Mouse (Mus musculus) 3T3-L1 (cell line): ENCODE data around the gene Phf24.
"Not testable (repeated sequence)": the region's sequence is repeated elsewhere in the genome, so short reads cannot be mapped to it uniquely, and the experiment has no call there.

Experiments
- DNase-seq: peaks from one replicate; pipeline ENCODE4 v3.0.0-alpha.2; 2015; ENCODE audit warnings: low read depth, low spot score

Phf24 gene

DNA sequence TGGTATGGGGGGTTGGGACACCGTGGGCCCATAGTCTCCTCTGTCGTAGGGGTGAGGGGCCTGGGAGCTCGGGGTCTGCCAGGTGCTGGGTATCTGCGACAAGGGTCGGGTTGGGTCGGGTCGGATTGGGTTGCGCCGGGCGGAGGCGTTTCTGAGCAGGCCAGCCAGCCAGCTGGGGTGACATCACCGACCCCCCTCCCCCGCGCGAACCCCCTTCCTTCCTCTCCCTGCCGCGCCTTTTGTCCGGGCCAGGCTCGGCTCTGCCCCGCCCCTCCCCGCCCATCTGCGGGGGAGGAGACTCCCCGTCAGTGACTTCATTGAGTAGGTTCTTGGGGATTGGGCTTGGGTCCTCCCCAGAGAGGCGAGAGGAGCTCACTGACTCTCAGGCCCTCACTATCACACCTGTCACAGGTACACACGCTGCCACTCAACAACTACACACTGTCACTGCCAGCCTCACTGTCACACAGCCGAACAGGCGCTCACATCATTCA, 33.7 kb downstream of the Phf24 start:
- peak; percentile 75 for DNase-seq

DNA sequence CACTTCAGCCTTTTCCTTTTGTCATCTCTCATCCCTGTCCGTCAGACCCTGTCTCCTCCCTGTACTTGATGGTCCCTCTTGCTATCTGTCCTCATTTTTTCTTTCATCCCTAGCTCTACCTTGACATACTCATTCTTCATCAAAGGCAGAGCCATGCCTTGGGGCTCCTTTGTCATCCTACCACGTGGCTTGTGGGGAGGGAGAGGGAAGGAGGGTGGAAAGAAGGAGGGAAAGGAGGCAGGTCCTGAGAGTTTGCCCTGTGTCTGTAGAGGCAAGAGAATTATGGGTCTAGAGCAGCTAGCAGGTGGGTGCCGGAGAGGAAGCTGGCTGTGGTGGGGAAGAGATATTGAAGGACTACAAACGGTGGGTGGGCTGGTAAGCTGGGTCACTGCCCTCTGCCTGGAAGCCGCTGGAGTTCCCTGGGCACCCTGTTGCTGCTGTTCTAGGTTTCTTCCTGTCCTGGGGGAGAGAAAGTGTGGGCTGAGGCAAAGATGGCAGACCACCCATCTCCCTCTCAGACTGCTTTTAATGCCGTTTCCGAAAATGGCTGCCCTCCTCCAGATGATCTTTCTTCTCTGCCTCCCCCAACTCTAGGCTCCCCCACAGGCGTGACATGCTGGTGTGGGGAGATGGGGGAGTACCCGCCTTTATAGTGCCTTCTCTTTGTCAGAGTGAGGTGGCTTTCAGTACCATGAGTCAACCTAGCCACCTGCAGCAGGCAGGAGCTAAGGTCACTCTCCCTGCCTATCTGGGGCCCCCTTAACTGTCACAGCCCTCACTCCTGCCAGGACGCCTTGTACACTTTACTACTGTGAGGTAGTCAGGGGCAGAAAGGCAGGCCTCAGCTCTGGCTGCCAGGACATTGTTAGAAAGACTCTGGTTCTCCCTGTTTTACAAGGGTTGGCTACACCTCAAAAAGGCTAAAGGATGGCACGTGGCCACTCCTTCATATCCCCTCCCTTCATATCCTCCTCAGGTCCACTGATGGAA, 35.0 kb downstream of the Phf24 start:
- no peak for DNase-seq

DNA sequence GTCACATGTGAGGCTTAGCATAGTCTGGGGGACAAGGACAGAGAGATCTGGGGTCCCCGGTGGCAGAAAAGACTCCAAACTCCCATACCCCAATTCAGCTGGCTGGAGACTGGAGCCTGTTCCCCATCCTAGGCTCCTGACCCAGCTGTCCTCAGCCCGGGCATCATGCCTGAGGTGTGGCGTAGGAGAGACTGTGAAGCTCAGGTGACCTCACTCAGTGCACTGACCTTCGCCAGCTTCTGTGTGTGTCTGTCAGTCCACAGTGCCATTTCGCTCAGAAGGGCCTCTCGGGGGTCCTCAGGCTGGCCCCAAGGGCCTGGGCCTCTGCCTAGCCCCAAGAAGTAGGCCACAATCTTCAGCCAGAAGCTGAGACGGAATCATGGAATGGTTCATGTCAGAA, 36.1 kb downstream of the Phf24 start:
- DNase-seq = no peak

DNA sequence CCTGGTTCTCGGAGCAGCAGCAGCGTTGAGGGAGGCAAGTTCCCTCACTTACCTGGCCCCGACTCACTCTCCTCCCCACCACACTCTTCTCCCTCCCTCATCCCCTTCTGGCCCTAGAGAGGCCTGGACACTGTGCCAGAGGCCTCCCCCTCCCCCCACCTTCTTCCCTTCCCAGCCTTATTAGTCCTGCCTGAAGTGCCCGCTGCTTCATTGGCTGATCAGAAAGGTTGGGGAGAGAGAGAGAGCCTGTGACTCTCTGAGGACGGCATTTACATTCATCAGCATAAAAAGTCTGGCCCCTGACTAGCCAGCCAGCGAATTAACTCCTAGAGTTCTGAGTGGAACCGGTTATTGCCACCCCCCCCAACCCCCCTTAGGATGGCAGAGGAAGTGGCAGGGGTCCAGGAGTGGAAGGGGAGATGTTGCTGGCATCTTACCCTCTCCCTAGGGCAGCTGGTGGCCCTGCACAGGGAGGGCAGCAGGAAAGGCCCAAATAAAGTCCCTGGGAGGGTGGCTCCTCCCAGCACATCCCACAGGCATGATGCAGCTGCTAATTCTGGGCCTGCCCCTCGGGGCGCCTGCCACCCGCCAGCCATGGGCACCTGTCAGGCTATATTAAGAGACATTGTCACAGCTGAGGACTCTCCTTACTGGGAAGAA, 37.1 kb downstream of the Phf24 start:
- no peak for DNase-seq

DNA sequence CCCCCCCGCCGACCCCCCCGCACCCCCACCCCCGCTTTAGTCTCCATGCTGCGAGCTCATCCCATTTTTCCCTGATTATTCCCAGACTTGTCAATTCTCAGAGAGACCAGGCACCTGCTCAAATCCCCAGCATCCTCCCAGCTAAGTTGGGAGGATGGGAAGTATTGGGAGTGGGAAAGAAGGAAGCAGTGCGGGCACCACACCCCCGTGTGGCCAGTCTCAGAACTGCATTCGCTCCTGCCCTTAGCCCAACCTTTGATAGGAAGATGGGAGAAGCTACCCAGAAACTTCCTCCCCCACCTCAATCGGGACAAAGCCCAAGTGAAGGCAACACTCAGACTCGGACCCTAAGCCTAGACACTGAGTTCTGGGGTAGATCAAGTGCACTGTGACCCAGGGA, 37.8 kb downstream of the Phf24 start:
- peak; percentile 80 for DNase-seq

DNA sequence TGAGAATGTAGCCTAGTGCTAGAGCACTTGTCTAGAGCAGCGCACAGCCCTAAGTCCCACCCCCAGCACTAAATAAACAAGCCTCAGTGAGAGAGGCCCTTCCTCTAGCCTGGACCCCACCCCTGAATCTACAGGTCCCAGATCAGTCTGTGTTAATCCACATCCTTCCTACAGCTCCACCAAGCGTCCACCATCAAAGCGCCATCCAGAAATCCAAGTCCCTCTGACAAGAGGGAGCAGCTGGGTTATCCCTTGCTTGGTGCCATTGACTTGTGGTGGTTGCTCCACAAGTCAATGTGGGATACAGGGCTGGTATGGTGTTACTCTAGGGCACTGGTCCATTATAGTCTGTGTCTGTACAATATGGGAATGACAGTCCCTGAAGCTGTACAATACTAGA, 38.7 kb downstream of the Phf24 start:
- no peak for DNase-seq

DNA sequence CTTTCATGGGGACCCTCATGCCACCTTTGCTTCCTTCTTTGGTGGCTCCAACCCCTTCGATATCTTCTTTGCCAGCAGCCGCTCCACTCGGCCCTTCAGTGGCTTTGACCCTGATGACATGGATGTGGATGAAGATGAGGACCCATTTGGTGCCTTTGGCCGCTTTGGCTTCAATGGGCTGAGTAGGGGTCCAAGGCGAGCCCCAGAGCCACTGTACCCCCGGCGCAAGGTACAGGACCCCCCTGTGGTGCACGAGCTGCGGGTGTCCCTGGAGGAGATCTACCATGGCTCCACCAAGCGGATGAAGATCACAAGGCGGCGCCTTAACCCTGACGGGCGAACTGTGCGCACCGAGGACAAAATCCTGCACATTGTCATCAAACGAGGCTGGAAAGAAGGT, 40.1 kb downstream of the Phf24 start:
- no peak for DNase-seq

DNA sequence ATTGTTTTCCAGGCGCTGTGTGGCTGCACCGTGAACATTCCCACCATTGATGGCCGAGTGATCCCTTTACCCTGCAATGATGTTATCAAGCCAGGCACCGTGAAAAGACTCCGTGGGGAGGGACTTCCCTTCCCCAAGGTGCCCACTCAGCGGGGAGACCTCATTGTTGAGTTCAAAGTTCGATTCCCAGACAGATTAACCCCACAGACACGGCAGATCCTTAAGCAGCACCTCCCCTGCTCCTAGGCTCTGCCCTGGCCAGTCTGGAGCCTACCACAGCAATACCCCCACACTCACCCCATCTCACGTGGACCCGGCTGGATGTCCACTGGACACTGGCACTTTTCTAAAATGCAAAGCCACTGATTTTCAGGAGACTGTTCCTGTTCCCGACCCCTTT, 40.8 kb downstream of the Phf24 start:
- DNase-seq = no peak

DNA sequence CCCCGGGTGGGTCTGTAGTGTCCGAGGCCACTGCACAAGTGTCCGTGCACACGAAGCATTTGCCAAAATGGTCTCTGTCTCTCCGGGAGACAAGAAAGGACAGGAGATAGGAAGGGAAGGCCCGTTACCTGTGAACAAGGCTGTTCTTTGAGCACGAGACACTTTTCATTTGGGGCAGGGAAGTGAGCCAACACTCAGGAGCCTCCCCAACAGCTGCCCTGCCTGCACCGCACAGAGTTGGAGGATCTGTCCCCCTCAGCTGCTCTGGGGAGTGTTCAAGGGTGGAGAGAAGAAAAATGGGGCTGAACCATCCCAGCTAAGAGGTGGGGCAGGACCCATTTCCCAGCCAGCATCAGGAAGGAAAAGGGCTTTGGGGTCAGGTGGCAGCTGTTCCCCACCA, 41.5 kb downstream of the Phf24 start:
- DNase-seq = no peak

DNA sequence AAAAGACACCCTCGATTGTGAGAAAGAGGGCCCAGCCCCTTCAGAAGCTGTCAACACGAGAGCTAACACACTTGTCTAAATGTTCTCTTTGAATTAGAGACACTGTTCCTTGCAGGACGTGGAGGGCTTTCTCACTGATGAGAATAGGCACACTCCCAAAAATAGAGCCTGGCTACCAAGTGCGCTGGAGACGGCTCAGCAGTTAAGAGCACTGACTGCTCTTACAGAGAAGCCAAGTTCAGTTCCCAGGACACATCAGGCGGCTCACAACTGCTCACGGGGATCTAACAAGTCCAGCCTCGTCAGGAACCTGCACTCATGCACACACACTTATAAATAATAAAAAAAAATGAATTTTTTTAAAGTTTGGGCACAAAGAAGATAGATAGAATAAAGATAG, 42.5 kb downstream of the Phf24 start:
- DNase-seq = no peak

DNA sequence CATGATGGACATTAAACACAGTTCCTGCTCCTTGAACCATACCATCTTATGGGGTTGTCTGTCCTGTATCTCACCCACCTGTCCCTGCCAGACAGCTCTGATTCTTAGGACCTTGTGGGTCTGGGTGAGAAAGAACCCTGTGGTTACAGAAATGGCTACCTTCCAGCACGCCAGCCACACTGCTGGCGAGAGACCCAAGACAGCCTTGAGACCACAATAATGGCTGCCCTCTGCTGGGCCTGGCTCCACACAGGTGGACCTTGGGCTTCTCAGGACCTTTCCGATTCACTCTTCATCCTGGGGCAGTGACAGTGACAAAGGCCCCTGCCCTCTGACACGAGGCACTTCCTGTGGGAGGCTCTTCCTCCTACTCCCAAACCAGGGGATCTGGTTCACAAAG, 42.9 kb downstream of the Phf24 start:
- no peak for DNase-seq

DNA sequence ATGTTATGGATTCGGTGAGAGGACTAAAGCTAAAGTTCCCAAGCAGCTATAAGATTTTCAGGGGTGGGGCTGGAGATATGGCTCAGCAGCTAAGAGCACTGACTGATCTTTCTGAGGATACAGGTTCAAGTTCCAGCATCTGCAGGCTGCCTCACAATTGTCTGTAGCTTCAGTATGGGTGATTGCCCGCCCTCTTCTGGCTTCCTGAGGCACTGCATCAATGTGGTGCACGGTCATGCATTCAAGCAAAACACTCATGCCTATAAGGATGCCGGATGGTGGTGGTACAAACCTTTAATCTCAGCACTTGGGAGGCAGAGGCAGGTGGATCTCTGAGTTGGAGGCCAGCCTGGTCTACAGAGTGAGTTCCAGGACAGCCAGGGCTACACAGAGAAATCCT, 45.1 kb downstream of the Phf24 start:
- peak; percentile 73 for DNase-seq

DNA sequence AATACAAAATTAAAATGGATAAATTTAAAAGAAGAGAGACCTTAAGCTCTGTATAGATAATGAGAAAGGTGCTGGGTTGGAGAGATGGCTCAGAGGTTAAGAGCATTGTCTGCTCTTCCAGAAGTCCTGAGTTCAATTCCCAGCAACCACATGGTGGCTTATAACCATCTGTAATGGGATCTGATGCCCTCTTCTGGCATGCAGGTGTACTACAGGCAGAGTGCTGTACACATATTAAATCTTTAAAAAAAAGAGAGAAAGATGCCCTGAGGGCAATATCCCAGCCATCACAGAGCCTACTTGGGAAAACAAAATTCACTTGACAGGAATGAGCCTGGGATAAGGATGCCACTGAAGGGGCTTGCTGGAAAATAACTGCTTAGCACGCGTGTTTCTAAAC, 47.0 kb downstream of the Phf24 start:
- peak; percentile 26 for DNase-seq

DNA sequence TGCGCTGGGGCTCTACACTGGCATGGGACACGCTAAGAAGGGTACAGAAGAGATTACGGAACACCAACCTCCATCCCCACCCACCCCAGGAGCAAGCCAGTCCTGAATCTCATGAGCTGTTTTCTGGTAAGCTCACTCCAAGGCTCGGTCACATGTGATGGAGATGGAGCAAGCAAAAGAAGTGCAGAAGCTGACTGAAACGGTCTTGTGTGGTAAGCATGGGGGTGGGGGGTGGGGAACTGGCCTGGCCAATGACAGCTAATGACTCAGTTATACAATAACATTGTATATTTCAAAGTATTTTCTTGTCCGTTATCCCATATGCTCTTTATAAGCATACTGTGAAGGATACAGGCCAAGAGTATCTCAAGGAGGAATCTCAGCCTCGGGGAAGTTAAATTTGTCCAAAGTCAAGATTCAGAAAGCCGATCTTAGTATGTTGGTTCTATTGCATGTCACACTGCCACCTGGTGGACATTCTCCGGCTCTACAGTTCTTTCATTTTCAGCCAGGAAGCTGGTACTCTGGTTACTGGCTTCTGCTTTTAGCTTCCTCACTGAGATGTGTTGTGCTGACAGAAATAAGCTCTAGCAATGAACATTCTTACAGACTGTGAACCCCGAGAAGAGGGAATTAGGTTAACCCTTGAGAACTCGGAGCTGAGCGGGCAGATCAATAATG, 48.7 kb downstream of the Phf24 start:
- DNase-seq = peak; percentile 84

DNA sequence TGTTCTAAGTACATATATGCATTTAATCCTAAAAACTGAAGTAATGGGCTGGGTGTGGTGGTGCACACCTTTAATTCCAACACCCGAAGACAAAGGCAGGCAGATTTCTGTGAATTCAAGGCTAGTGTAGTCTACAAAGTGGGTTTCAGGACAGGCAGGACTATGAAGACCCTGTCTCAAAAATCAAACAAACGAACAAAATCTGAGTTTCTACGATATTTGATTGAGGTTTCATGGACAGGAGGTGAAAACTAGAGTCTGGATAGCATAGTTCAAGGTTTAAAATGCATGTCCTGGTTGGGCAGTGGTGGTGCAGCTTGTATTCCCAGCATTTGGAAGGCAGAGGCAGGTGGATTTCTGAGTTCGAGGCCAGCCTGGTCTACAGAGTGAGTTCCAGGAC, 52.8 kb downstream of the Phf24 start, which contains the start of gene 1700022I11Rik:
Gene 1700022I11Rik, plus strand, starts transcription at position 301 of the 400 bp plus-strand sequence.
- DNase-seq = no peak

DNA sequence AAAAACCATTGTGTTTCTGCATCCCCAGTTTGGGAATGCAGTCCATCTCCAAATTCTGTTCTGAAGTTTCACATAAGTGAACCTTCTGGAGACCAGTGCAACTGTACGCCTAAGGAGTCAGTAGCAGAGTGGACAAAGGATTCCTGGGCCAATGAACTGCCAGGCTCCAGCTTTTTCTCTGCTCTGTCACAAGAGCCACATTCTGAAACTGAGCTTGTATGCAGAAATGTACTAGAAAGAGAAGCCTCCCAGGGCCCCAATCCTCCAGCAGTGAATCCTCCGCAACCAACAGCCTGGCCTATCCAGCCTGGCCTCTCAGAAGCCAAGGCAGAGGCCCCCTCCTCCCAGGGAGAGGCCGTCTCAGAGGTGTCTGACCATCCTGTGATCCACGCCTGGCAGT, 56.5 kb downstream of the Phf24 start:
- no peak for DNase-seq

DNA sequence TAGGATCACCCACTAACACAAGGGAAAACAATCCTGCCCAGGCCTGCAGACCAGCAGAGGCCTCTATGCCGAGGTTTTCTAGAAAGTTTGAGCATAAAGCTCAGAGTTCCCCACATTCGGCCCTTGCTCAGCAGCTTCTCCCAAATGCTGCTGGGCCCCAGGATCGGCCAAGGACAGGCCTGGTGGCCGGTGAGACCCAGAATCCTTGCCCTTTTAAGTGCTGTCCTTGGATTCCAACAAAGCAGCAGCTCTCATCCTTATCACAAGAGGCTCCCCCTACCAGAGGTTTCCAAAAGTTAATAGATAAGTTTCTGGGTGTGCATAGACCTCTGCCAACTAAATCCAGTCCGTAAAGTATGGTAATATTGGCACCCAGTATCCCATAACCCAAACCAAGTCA, 57.4 kb downstream of the Phf24 start:
- DNase-seq = no peak

DNA sequence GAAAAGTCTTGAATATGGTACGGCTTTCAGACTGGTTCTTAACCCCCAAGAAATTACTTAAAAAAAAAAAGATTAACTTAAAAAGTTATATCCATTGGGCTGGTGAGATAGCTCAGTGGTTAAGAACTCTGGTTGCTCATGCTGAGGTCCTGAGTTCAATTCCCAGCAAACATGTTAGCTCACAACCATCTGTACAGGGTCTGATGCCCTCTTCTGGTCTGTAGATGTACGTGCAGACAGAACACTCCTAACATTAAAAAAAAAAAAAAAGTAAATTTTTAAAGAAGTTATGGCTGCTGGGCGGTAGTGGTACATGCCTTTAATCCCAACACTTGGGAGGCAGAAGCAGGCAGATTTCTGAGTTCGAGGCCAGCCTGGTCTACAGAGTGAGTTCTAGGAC, 61.6 kb downstream of the Phf24 start:
- DNase-seq = peak; percentile 33

DNA sequence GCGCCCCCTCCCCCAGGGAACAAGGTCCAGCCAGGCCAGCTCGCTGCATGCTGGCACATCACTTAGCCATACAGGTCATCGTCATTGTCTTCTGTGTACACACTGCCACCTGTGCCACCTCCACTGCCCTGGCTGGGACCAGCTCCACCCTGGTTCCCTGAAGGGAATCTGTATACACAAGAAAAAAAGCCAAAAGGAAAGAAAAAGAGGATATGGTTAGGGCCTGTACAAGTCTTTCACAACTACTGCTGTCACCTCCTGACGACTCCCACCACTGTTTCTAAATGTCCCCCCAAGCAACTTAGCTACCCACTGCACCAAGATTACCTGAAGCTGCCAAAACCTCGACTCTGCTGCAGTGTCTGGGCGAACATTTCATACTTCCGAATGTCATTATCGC, 64.0 kb downstream of the Phf24 start:
- DNase-seq = not testable (repeated sequence)

DNA sequence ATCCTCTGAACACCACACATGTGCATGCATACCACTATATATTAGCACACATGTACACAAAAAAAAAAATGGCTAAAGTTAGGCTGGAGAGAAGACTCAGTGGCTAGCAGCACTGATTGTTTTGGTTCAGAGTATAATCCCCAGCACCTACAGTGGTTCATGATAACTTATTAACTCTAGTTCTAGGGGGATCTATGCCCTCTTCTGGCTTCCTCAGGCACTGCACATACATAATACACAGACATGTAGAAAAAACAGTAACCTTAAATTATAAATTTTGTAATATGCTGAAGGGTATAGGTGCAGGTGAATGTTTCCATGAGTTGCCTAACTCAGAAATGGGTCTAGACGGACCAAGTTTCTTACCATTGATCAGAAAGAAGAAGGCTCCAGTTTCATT, 71.8 kb downstream of the Phf24 start:
- no peak for DNase-seq
